Mouse (Mus musculus): Measurements from ENCODE around the gene Dimt1.

- TF ChIP-seq CTCF (conservative IDR thresholded peaks at IDR 0.05; ENCODE audit: low read length) (no peak), POU5F1 (IDR thresholded peaks at IDR 0.05; ENCODE audit: borderline replicate concordance, low read length) (no peak), NANOG (IDR thresholded peaks at IDR 0.05; ENCODE audit: borderline replicate concordance, low read length) (no peak)
Observed at GRCm38 (mm10) chr13:106942721-106943120, 4.2 kb upstream of the Dimt1 start.

Data from E14TG2a.4 (cell line).